Mouse (Mus musculus): ENCODE measurements around the gene Fxyd2. TPM values are rescaled to one million over a fixed set of nuclear protein-coding genes. Genes with fewer than 3 reads are reported as not detected.

Gene Fxyd2
- polyA plus RNA-seq (2015; fragmentation: Nextera tagmentation; extraction: Ambion mirVana): 3.1 and 3.2 TPM in 2 replicates

DNA sequence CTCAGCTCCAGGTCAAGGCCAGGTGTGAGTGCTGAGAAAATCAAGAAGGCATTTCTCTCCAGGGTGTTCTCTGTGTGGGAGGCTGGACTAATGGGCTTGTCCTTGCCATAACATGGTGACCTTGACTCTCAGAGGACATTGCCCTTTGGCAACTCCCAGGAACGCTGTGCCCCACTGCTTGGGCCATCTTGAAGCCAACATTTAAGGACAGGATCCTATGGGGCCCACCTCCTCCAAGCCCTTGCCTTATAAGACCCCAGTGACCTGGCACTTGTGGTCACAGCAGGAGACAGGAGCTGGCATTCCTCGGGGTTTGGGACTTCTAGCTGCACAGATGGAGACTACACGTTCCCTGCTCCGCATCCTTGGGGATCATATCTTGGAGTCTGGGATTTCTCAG, at the start of gene Fxyd2:
Gene Fxyd2, plus strand, starts transcription at position 236 of the 400 bp plus-strand sequence.

DNA sequence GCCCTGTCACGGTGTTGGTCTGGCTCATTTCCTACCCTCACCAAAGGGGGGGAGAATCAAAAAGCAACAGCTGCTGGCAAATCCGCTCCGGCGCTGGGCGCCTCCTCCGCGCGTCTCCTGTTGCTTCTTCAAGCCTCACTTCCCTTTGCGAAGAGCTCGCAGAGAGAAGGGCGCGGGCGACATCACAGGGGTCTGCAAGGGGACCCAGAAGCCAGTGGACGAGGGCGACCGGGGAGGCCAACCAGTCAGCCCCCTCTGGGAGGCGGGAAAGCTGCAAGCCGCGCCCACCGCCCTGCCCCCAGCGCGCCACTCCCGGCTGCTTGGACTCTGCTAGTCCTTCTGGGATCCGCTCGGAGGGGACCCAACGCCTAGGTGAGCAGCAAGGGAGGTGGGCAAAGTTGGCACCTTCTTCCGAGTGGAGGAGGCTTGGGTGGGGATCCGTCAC, 29.3 kb upstream of the Fxyd2 start, which contains the start of gene Fxyd6:
Gene Fxyd6, plus strand, starts transcription at position 69 of the 445 bp plus-strand sequence.

DNA sequence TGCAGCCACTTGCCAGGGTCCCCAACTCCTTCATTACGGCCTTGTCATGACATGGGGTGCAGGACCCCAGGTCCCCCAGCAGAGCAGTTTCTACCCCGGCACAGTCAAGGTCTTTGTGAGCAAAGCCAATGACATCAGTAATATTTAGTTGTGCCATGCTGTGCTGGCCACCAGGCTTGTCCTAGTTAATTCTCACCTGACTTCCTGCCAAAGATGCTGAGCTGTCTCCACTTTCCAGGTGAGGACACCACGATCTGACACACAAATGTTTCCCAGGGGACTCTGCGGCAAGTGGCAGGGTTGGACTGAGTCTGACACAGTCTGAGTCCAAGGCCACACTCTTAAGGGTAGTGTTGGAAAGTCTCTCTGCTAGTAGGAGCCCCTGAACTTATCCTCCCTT, 27.0 kb downstream of the Fxyd2 start, which contains the start of gene Dscaml1:
Gene Dscaml1, plus strand, starts transcription at position 173 of the 400 bp plus-strand sequence.

Other genes with a start within 250 kb of the Fxyd2 start
- 0.07 and 0.08 TPM in 2 replicates for gene BC049352, start 217.7 kb upstream of the Fxyd2 start, polyA plus RNA-seq (2015; fragmentation: Nextera tagmentation; extraction: Ambion mirVana)
- gene Tmprss4, start 195.6 kb upstream of the Fxyd2 start, polyA plus RNA-seq (2015; fragmentation: Nextera tagmentation; extraction: Ambion mirVana): 1.6 TPM in 2 replicates
- gene Il10ra, start 130.5 kb upstream of the Fxyd2 start, polyA plus RNA-seq (2015; fragmentation: Nextera tagmentation; extraction: Ambion mirVana): 0.87 and 2.2 TPM in 2 replicates
- gene Tmprss13, start 80.6 kb upstream of the Fxyd2 start, polyA plus RNA-seq (2015; fragmentation: Nextera tagmentation; extraction: Ambion mirVana): 17.5 and 19.6 TPM in 2 replicates
- gene Fxyd6, start 29.5 kb upstream of the Fxyd2 start, polyA plus RNA-seq (2015; fragmentation: Nextera tagmentation; extraction: Ambion mirVana): 49.8 and 54.6 TPM in 2 replicates
- gene Dscaml1, start 27.0 kb downstream of the Fxyd2 start, polyA plus RNA-seq (2015; fragmentation: Nextera tagmentation; extraction: Ambion mirVana): 0.88 and 1.3 TPM in 2 replicates